Mouse (Mus musculus): Measurements from ENCODE around the gene Cpsf3.

Gene Cpsf3

GRCm38 (mm10) chr12:21331711-21332110, 46.5 kb downstream of the Cpsf3 start:
- no peak for DNase-seq (ENCODE audit: low read depth, low spot score)

GRCm38 (mm10) chr12:21333021-21333420, 47.8 kb downstream of the Cpsf3 start:
- DNase-seq (ENCODE audit: low read depth, low spot score), result no peak

- no peak for DNase-seq (ENCODE audit: low read depth, low spot score)
Observed at GRCm38 (mm10) chr12:21333766-21334165, 48.6 kb downstream of the Cpsf3 start.

- DNase-seq (ENCODE audit: low read depth, low spot score), result no peak
Observed at GRCm38 (mm10) chr12:21335869-21336268, 50.7 kb downstream of the Cpsf3 start.

GRCm38 (mm10) chr12:21337171-21337570, 52.0 kb downstream of the Cpsf3 start:
- no peak for DNase-seq (ENCODE audit: low read depth, low spot score)

- DNase-seq (ENCODE audit: low read depth, low spot score), result no peak
Observed at GRCm38 (mm10) chr12:21340674-21341073, 55.5 kb downstream of the Cpsf3 start.

- DNase-seq (ENCODE audit: low read depth, low spot score), result no peak
Observed at GRCm38 (mm10) chr12:21346972-21347371, 61.8 kb downstream of the Cpsf3 start.

- DNase-seq (ENCODE audit: low read depth, low spot score), result peak; percentile 31
Observed at GRCm38 (mm10) chr12:21350113-21350876, 65.1 kb downstream of the Cpsf3 start.

- no peak for DNase-seq (ENCODE audit: low read depth, low spot score)
Observed at GRCm38 (mm10) chr12:21353681-21354080, 68.5 kb downstream of the Cpsf3 start.

- DNase-seq (ENCODE audit: low read depth, low spot score), result no peak
Observed at GRCm38 (mm10) chr12:21362686-21363085, 77.5 kb downstream of the Cpsf3 start.

GRCm38 (mm10) chr12:21363195-21363594, 78.0 kb downstream of the Cpsf3 start:
- no peak for DNase-seq (ENCODE audit: low read depth, low spot score)
